28 mouse cellular contexts compared by ENCODE assay signal in the genomic region with DNA sequence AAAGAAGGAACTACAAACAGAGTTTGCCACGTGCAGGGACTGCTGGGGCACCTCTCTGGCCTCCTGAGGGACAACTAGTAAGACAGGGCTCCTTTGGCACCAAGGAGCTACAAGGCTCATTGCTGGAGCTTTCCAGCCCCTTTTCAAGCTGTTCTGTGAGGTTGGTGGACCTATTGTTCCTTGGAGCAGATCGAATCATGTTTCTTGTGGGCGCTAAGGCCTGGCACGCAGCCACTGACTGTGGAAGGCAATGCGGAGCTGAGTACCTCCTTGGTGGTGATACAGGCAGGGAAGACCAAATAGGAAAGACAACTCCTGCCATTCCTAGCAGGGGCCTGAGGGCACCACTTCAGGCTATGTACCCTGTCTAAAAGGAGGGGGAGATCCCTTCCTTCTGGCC.
DNase-seq lines count a peak whose midpoint lies in the region; ATAC-seq lines count a peak whose summit lies in the region.
"Had no signal": no experiment of that assay in that cellular context is flagged by ENCODE, and none has a peak within 500 bp of the region (broad histone marks: within the 10 kb centered on the region; RNA-seq: fewer than 3 reads in every experiment).

No protein-coding gene starts in this region.

- no peak overlapping the region for H3K9ac ChIP-seq in embryonic facial prominence, embryonic 14.5 days (ENCODE audit: low read depth, low read length)
- H3K9ac ChIP-seq in midbrain, embryonic 14.5 days (replicated peaks; ENCODE audit: low read length), result no peak overlapping the region
- H3K9ac ChIP-seq: embryonic facial prominence, embryonic 13.5 days; forebrain, embryonic 13.5 days; heart, embryonic 13.5 days; hindbrain, embryonic 14.5 days had no signal

- DNase-seq in embryonic facial prominence, embryonic 14.5 days (ENCODE audit: low spot score), result peak; percentile 56
- DNase-seq in embryonic facial prominence, embryonic 10.5 days (ENCODE audit: low spot score), result no peak
- DNase-seq in layer of hippocampus, adult 9-11 months, result peak; percentile 33
- DNase-seq in layer of hippocampus, adult 11-12 months (ENCODE audit: low spot score), result no peak
- peak; percentile 41 for DNase-seq in NIH3T3 (ENCODE audit: low read depth)
- no peak for DNase-seq in midbrain, embryonic 14.5 days
- DNase-seq: adrenal gland, adult 2 months; adrenal gland, postnatal 14 days; B cell, adult 2 months; cerebellum, adult 11-12 months; cerebellum, adult 8-10 months; cerebellum, postnatal 25 days; gastrocnemius, postnatal 10 days; gastrocnemius, postnatal 36 days; heart, adult 2 months; heart, postnatal 14 days; heart, postnatal 4 days had no signal

- H3K4me1 ChIP-seq in embryonic facial prominence, embryonic 14.5 days (ENCODE audit: control insufficient read depth, insufficient read depth, low read length), result no peaks in the 10 kb centered on the region
- H3K4me1 ChIP-seq in embryonic facial prominence, embryonic 10.5 days, result peaks cover 27% of the 10 kb centered on the region
- no peaks in the 10 kb centered on the region for H3K4me1 ChIP-seq in midbrain, embryonic 14.5 days (ENCODE audit: control insufficient read depth, insufficient read depth, low read length)
- H3K4me1 ChIP-seq: forebrain, embryonic 13.5 days; heart, embryonic 13.5 days had no signal

- no peak overlapping the region for H3K27ac ChIP-seq in embryonic facial prominence, embryonic 14.5 days (replicated peaks; ENCODE audit: low read depth, low read length)
- H3K27ac ChIP-seq in embryonic facial prominence, embryonic 10.5 days (replicated peaks), result no peak overlapping the region
- H3K27ac ChIP-seq in midbrain, embryonic 14.5 days (replicated peaks; ENCODE audit: low read depth, low read length), result no peak overlapping the region
- H3K27ac ChIP-seq: embryonic facial prominence, embryonic 13.5 days; forebrain, embryonic 10.5 days; forebrain, embryonic 13.5 days; heart, adult 2 months; heart, embryonic 10.5 days; heart, embryonic 13.5 days; hindbrain, embryonic 14.5 days; hindbrain, postnatal 0 days had no signal

- no peak overlapping the region for H3K4me2 ChIP-seq in embryonic facial prominence, embryonic 14.5 days (ENCODE audit: low read depth, low read length)
- no peak overlapping the region for H3K4me2 ChIP-seq in midbrain, embryonic 14.5 days (ENCODE audit: low read length)
- H3K4me2 ChIP-seq: embryonic facial prominence, embryonic 13.5 days; forebrain, embryonic 13.5 days; heart, embryonic 13.5 days; hindbrain, embryonic 14.5 days had no signal

- H3K9me3 ChIP-seq in embryonic facial prominence, embryonic 14.5 days (ENCODE audit: control insufficient read depth, low read length), result no peaks in the 10 kb centered on the region
- H3K9me3 ChIP-seq in embryonic facial prominence, embryonic 10.5 days, result no peaks in the 10 kb centered on the region
- H3K9me3 ChIP-seq in midbrain, embryonic 14.5 days (ENCODE audit: control insufficient read depth, low read length), result no peaks in the 10 kb centered on the region
- H3K9me3 ChIP-seq: embryonic facial prominence, embryonic 13.5 days; forebrain, embryonic 10.5 days; forebrain, embryonic 13.5 days; G1E; heart, embryonic 10.5 days; heart, embryonic 13.5 days had no signal

- no peak for ATAC-seq in embryonic facial prominence, embryonic 14.5 days (ENCODE audit: low read depth)
- no peak for ATAC-seq in midbrain, embryonic 14.5 days (ENCODE audit: low FRiP score, low TSS enrichment)
- ATAC-seq: forebrain, embryonic 13.5 days; forebrain, embryonic 16.5 days; hindbrain, postnatal 0 days; inflammation-experienced regulatory T-cells, adult 6 months had no signal

- no peaks in the 10 kb centered on the region for H3K36me3 ChIP-seq in embryonic facial prominence, embryonic 14.5 days (ENCODE audit: control insufficient read depth, insufficient read depth, low read length)
- H3K36me3 ChIP-seq in embryonic facial prominence, embryonic 10.5 days (replicated peaks), result no peaks in the 10 kb centered on the region
- no peaks in the 10 kb centered on the region for H3K36me3 ChIP-seq in midbrain, embryonic 14.5 days (ENCODE audit: control insufficient read depth, insufficient read depth, low read length)
- H3K36me3 ChIP-seq: embryonic facial prominence, embryonic 13.5 days; forebrain, embryonic 10.5 days; G1E; heart, embryonic 10.5 days; heart, embryonic 13.5 days had no signal

- 76% methylated on average over 5 of the region's 5 CpGs for WGBS in embryonic facial prominence, embryonic 14.5 days
- 90% methylated on average over 5 of the region's 5 CpGs for WGBS in embryonic facial prominence, embryonic 10.5 days
- WGBS in midbrain, embryonic 14.5 days, result 83% methylated on average over 5 of the region's 5 CpGs

- H3K4me3 ChIP-seq in embryonic facial prominence, embryonic 14.5 days (ENCODE audit: low read depth, low read length), result no peak overlapping the region
- H3K4me3 ChIP-seq in embryonic facial prominence, embryonic 10.5 days, result no peak overlapping the region
- H3K4me3 ChIP-seq in midbrain, embryonic 14.5 days (replicated peaks; ENCODE audit: low read depth, low read length), result no peak overlapping the region
- H3K4me3 ChIP-seq: embryonic facial prominence, embryonic 13.5 days; forebrain, embryonic 10.5 days; forebrain, embryonic 13.5 days; heart, adult 2 months; heart, embryonic 10.5 days; heart, embryonic 13.5 days had no signal

- no peaks in the 10 kb centered on the region for H3K27me3 ChIP-seq in embryonic facial prominence, embryonic 14.5 days (replicated peaks; ENCODE audit: control insufficient read depth, insufficient read depth, low read length)
- no peaks in the 10 kb centered on the region for H3K27me3 ChIP-seq in embryonic facial prominence, embryonic 10.5 days (replicated peaks; ENCODE audit: low read depth, poor library complexity, severe bottlenecking)
- no peaks in the 10 kb centered on the region for H3K27me3 ChIP-seq in midbrain, embryonic 14.5 days (ENCODE audit: control insufficient read depth, insufficient read depth, low read length)
- H3K27me3 ChIP-seq: CH12.LX; embryonic facial prominence, embryonic 13.5 days; forebrain, embryonic 13.5 days; heart, embryonic 13.5 days had no signal

Comparison
In these comparisons a context has a peak if more than half of its experiments do, and no peak if none do; other contexts are left out.
1. DNase-seq: peak in embryonic facial prominence, embryonic 14.5 days (single experiment), layer of hippocampus, adult 9-11 months (single experiment) and NIH3T3 (single experiment); none in embryonic facial prominence, embryonic 10.5 days (single experiment), layer of hippocampus, adult 11-12 months (single experiment) and midbrain, embryonic 14.5 days (single experiment).